Mouse (Mus musculus): ENCODE results near the gene Ddx23.

DNA sequence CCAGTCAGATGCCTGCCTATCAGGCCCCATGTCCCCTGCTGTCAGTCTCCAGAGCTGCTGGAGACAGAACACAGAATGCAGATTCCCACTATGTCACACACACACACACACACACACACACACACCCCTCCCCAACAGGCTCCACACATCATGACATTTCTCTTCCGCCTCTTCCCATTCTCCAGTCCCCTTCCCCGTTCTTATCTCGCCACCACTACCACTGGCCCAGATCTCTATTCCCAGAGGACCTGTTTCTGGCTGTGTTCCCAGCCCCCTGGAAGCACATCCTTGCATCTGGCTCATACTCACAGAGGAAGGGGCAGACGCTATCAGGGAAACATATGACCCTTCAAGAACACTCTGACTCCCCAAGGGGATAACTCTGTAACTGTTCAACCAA lies 55.1 kb downstream of the Ddx23 start:
- TF ChIP-seq UBTF (IDR thresholded peaks at IDR 0.05; ENCODE audit: borderline replicate concordance, insufficient read depth, low read depth, low read length), result no peak
- TF ChIP-seq POLR2A (IDR thresholded peaks at IDR 0.05; ENCODE audit: control insufficient read depth in 1 of 2, insufficient read depth in 1 of 2, low read depth in 1 of 2, low read length in 2 of 2, poor library complexity in 1 of 2), result no peak

Data from MEL (cell line).